13 mouse cellular contexts compared by ENCODE assay signal in the genomic region with DNA sequence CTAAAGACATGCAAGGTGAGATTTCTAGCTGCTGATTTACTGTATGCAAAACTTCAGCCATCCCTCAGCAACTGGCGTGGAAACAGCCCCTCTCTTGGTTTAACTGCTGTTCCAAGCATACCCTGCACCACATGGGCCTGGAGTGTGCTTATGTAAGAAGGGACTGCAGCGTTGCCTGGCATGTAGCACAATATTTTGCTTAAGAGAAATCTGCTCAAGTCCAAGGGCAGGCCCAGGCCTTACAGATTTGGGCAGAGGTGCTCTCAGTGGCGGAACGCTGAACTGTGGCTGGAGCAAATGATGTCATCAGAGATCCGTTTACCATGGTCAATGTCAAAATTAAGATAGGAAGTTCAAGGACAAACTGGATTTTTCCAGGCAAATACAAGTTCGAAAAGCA. TPM values are rescaled to one million over a fixed set of nuclear protein-coding genes. Genes with fewer than 3 reads are reported as not detected.
A peak's percentile ranks its signal among the peaks of the same experiment; 100 is the strongest.
DNase-seq lines count a peak whose midpoint lies in the region; ATAC-seq and TF ChIP-seq lines count a peak whose summit lies in the region.
"Had no signal": no experiment of that assay in that cellular context is flagged by ENCODE, and none has a peak within 500 bp of the region (broad histone marks: within the 10 kb centered on the region; RNA-seq: fewer than 3 reads in every experiment).

No protein-coding gene starts in this region.

- H3K27ac ChIP-seq in heart, embryonic 13.5 days (replicated peaks) = peak overlapping the region; percentile 81
- H3K27ac ChIP-seq in lung, postnatal 0 days (ENCODE audit: low read length) = no peak overlapping the region
- no peak overlapping the region for H3K27ac ChIP-seq in hindbrain, embryonic 12.5 days
- no peak overlapping the region for H3K27ac ChIP-seq in forebrain, embryonic 12.5 days
- H3K27ac ChIP-seq: embryonic facial prominence, embryonic 12.5 days; hindbrain, embryonic 14.5 days had no signal

- TF ChIP-seq CTCF in lung, postnatal 0 days (IDR thresholded peaks at IDR 0.05) = 0 out of 2 replicates have a peak, but pooled peaks have one; percentile 5

- no peak for ATAC-seq in heart, embryonic 13.5 days (ENCODE audit: extremely low read depth, insufficient number of reproducible peaks, low FRiP score, low TSS enrichment)
- peak; percentile 37 for ATAC-seq in lung, postnatal 0 days
- no peak for ATAC-seq in hindbrain, embryonic 12.5 days (ENCODE audit: low FRiP score)
- ATAC-seq in forebrain, embryonic 12.5 days (ENCODE audit: low FRiP score) = no peak
- ATAC-seq: activated CD4-positive, CD25-positive, alpha-beta regulatory T cell, adult 4 months had no signal

- 41% methylated on average over 6 of the region's 6 CpGs for WGBS in heart, embryonic 13.5 days
- 57% methylated on average over 6 of the region's 6 CpGs for WGBS in lung, postnatal 0 days
- WGBS in hindbrain, embryonic 12.5 days = 80% methylated on average over 6 of the region's 6 CpGs
- 83% methylated on average over 6 of the region's 6 CpGs for WGBS in forebrain, embryonic 12.5 days

- TF ChIP-seq EP300 in lung, postnatal 0 days (IDR thresholded peaks at IDR 0.05) = no peak

- no peaks in the 10 kb centered on the region for H3K9me3 ChIP-seq in heart, embryonic 13.5 days
- no peaks in the 10 kb centered on the region for H3K9me3 ChIP-seq in lung, postnatal 0 days (ENCODE audit: low read length)
- H3K9me3 ChIP-seq in hindbrain, embryonic 12.5 days (replicated peaks) = no peaks in the 10 kb centered on the region
- no peaks in the 10 kb centered on the region for H3K9me3 ChIP-seq in forebrain, embryonic 12.5 days
- H3K9me3 ChIP-seq: embryonic facial prominence, embryonic 12.5 days had no signal

- 0 out of 2 replicates have a peak overlapping the region, but pooled peaks have one; percentile 33 for H3K9ac ChIP-seq in heart, embryonic 13.5 days
- no peak overlapping the region for H3K9ac ChIP-seq in lung, postnatal 0 days (replicated peaks; ENCODE audit: low read depth)
- H3K9ac ChIP-seq in hindbrain, embryonic 12.5 days = no peak overlapping the region
- no peak overlapping the region for H3K9ac ChIP-seq in forebrain, embryonic 12.5 days
- H3K9ac ChIP-seq: embryonic facial prominence, embryonic 12.5 days had no signal

- no peaks in the 10 kb centered on the region for H3K27me3 ChIP-seq in heart, embryonic 13.5 days (replicated peaks)
- no peaks in the 10 kb centered on the region for H3K27me3 ChIP-seq in lung, postnatal 0 days (replicated peaks; ENCODE audit: insufficient read depth, low read length)
- no peaks in the 10 kb centered on the region for H3K27me3 ChIP-seq in hindbrain, embryonic 12.5 days
- H3K27me3 ChIP-seq in forebrain, embryonic 12.5 days = no peaks in the 10 kb centered on the region
- H3K27me3 ChIP-seq: embryonic facial prominence, embryonic 12.5 days had no signal

- peak overlapping the region; percentile 75 for H3K4me2 ChIP-seq in heart, embryonic 13.5 days
- H3K4me2 ChIP-seq in lung, postnatal 0 days (replicated peaks; ENCODE audit: low read depth, low read length) = no peak overlapping the region
- H3K4me2 ChIP-seq in hindbrain, embryonic 12.5 days (replicated peaks) = no peak overlapping the region
- no peak overlapping the region for H3K4me2 ChIP-seq in forebrain, embryonic 12.5 days

- intact Hi-C loops in left cerebral cortex, postnatal 36 days (cut with DNase I) = no loop called here

- H3K36me3 ChIP-seq in heart, embryonic 13.5 days = no peaks in the 10 kb centered on the region
- H3K36me3 ChIP-seq in lung, postnatal 0 days (ENCODE audit: insufficient read depth, low read length) = no peaks in the 10 kb centered on the region
- H3K36me3 ChIP-seq in hindbrain, embryonic 12.5 days = no peaks in the 10 kb centered on the region
- no peaks in the 10 kb centered on the region for H3K36me3 ChIP-seq in forebrain, embryonic 12.5 days (replicated peaks)
- H3K36me3 ChIP-seq: embryonic facial prominence, embryonic 12.5 days had no signal

- peaks cover 3% of the 10 kb centered on the region; the same call in 1 of the 2 replicates for H3K4me1 ChIP-seq in heart, embryonic 13.5 days
- no peaks in the 10 kb centered on the region for H3K4me1 ChIP-seq in lung, postnatal 0 days (ENCODE audit: insufficient read depth, low read depth, low read length)
- no peaks in the 10 kb centered on the region for H3K4me1 ChIP-seq in hindbrain, embryonic 12.5 days
- H3K4me1 ChIP-seq in forebrain, embryonic 12.5 days = no peaks in the 10 kb centered on the region
- H3K4me1 ChIP-seq: embryonic facial prominence, embryonic 12.5 days had no signal

- H3K4me3 ChIP-seq in heart, embryonic 13.5 days = peak overlapping the region; percentile 60
- H3K4me3 ChIP-seq in lung, postnatal 0 days (ENCODE audit: low read depth, low read length) = no peak overlapping the region
- H3K4me3 ChIP-seq in hindbrain, embryonic 12.5 days = no peak overlapping the region
- no peak overlapping the region for H3K4me3 ChIP-seq in forebrain, embryonic 12.5 days (replicated peaks)

- peak; percentile 1 to 39 for DNase-seq in kidney, postnatal 25 days
- no peak for DNase-seq in kidney, adult 18-20 months
- DNase-seq in adrenal gland, postnatal 25 days = peak; percentile 22
- peak; percentile 33 for DNase-seq in lung, postnatal 0 days (ENCODE audit: low spot score)
- no peak for DNase-seq in left cerebral cortex, postnatal 36 days (ENCODE audit: low spot score in 2 of 2)
- DNase-seq: kidney, postnatal 4 days; right cerebral cortex, postnatal 14 days had no signal

RNA-seq across cellular contexts. Expression of a gene that starts 13.6 kb away (rescaled TPM):
- 46.8 and 52.8 TPM in 2 replicates for total RNA-seq in adrenal gland, postnatal 25 days (2021)
- 26.6 and 26.8 TPM in 2 replicates for polyA plus RNA-seq in heart, embryonic 13.5 days (2015; fragmentation: Nextera tagmentation; extraction: Ambion mirVana)
- polyA plus RNA-seq in lung, postnatal 0 days (2015; fragmentation: Nextera tagmentation; extraction: Ambion mirVana) = 23.3 and 25.9 TPM in 2 replicates
- total RNA-seq in left cerebral cortex, postnatal 36 days (2021) = 10 to 100 TPM; 11.4 to 14.7 TPM
- polyA plus RNA-seq in hindbrain, embryonic 12.5 days (2016; fragmentation: Nextera tagmentation; extraction: Ambion mirVana) = 9.3 and 10.9 TPM in 2 replicates
- 6.5 and 7.2 TPM in 2 replicates for polyA plus RNA-seq in forebrain, embryonic 12.5 days (2016; fragmentation: Nextera tagmentation; extraction: Ambion mirVana)

Comparison
In these comparisons a context has a peak if more than half of its experiments do, and no peak if none do; other contexts are left out.
1. DNase-seq: peak in kidney, postnatal 25 days (2 of 2), adrenal gland, postnatal 25 days (single experiment) and lung, postnatal 0 days (single experiment); none in kidney, adult 18-20 months (single experiment) and left cerebral cortex, postnatal 36 days (0 of 2).